Comparison of ENCODE assay signal across 11 mouse cellular contexts in genomic region chr4:129351111-129351510, GRCm38 (mm10). TPM values are rescaled to one million over a fixed set of nuclear protein-coding genes. Genes with fewer than 3 reads are reported as not detected.
DNase-seq lines count a peak whose midpoint lies in the region; ATAC-seq lines count a peak whose summit lies in the region.
"Had no signal": no experiment of that assay in that cellular context is flagged by ENCODE, and none has a peak within 500 bp of the region (broad histone marks: within the 10 kb centered on the region; RNA-seq: fewer than 3 reads in every experiment).

No protein-coding gene starts in this region.

- ATAC-seq in forebrain, embryonic 13.5 days = no peak
- no peak for ATAC-seq in forebrain, embryonic 12.5 days (ENCODE audit: low FRiP score)
- ATAC-seq in midbrain, embryonic 15.5 days (replicated peaks) = 0 out of 2 replicates have a peak, but pooled peaks have one; percentile 9
- ATAC-seq in midbrain, embryonic 14.5 days (ENCODE audit: low FRiP score, low TSS enrichment) = no peak
- no peak for ATAC-seq in monocyte, adult 5-6 weeks (replicated peaks; ENCODE audit: insufficient number of reproducible peaks, low FRiP score, low TSS enrichment, poor library complexity, severe bottlenecking)

- no peak overlapping the region for H3K4me3 ChIP-seq in forebrain, embryonic 13.5 days
- no peak overlapping the region for H3K4me3 ChIP-seq in forebrain, embryonic 12.5 days (replicated peaks)
- H3K4me3 ChIP-seq in midbrain, embryonic 15.5 days = no peak overlapping the region
- no peak overlapping the region for H3K4me3 ChIP-seq in midbrain, embryonic 14.5 days (replicated peaks; ENCODE audit: low read depth, low read length)
- H3K4me3 ChIP-seq: myocyte had no signal

- no peaks in the 10 kb centered on the region for H3K4me1 ChIP-seq in forebrain, embryonic 13.5 days
- no peaks in the 10 kb centered on the region for H3K4me1 ChIP-seq in forebrain, embryonic 12.5 days
- H3K4me1 ChIP-seq in midbrain, embryonic 15.5 days = no peaks in the 10 kb centered on the region
- H3K4me1 ChIP-seq in midbrain, embryonic 14.5 days (ENCODE audit: control insufficient read depth, insufficient read depth, low read length) = no peaks in the 10 kb centered on the region

- H3K9me3 ChIP-seq in forebrain, embryonic 13.5 days (replicated peaks) = no peaks in the 10 kb centered on the region
- no peaks in the 10 kb centered on the region for H3K9me3 ChIP-seq in forebrain, embryonic 12.5 days
- no peaks in the 10 kb centered on the region for H3K9me3 ChIP-seq in midbrain, embryonic 15.5 days
- no peaks in the 10 kb centered on the region for H3K9me3 ChIP-seq in midbrain, embryonic 14.5 days (ENCODE audit: control insufficient read depth, low read length)

- WGBS in forebrain, embryonic 13.5 days = 72% methylated on average over 6 of the region's 6 CpGs
- 76% methylated on average over 6 of the region's 6 CpGs for WGBS in forebrain, embryonic 12.5 days
- WGBS in midbrain, embryonic 15.5 days = 78% methylated on average over 6 of the region's 6 CpGs
- 71% methylated on average over 6 of the region's 6 CpGs for WGBS in midbrain, embryonic 14.5 days

- peaks cover 38% of the 10 kb centered on the region for H3K36me3 ChIP-seq in forebrain, embryonic 13.5 days (ENCODE audit: poor library complexity, severe bottlenecking)
- H3K36me3 ChIP-seq in forebrain, embryonic 12.5 days (replicated peaks) = peaks cover 20% of the 10 kb centered on the region
- H3K36me3 ChIP-seq in midbrain, embryonic 15.5 days (replicated peaks) = peaks cover 6% of the 10 kb centered on the region; the same call in 1 of the 2 replicates
- H3K36me3 ChIP-seq in midbrain, embryonic 14.5 days (ENCODE audit: control insufficient read depth, insufficient read depth, low read length) = peaks cover 35% of the 10 kb centered on the region

- H3K9ac ChIP-seq in forebrain, embryonic 13.5 days = no peak overlapping the region
- H3K9ac ChIP-seq in forebrain, embryonic 12.5 days = no peak overlapping the region
- no peak overlapping the region for H3K9ac ChIP-seq in midbrain, embryonic 15.5 days
- no peak overlapping the region for H3K9ac ChIP-seq in midbrain, embryonic 14.5 days (replicated peaks; ENCODE audit: low read length)

- no peak for DNase-seq in midbrain, embryonic 14.5 days
- peak; percentile 10 to 73 for DNase-seq in left cerebral cortex, adult 8-10 months (ENCODE audit: low spot score in 2 of 2)
- no peak for DNase-seq in embryo, embryonic 9.5 days (ENCODE audit: extremely low spot score)
- no peak for DNase-seq in adrenal gland, adult 18-20 months (ENCODE audit: low spot score in 2 of 2)

- H3K27me3 ChIP-seq in forebrain, embryonic 13.5 days = no peaks in the 10 kb centered on the region
- no peaks in the 10 kb centered on the region for H3K27me3 ChIP-seq in forebrain, embryonic 12.5 days
- no peaks in the 10 kb centered on the region for H3K27me3 ChIP-seq in midbrain, embryonic 15.5 days (replicated peaks)
- no peaks in the 10 kb centered on the region for H3K27me3 ChIP-seq in midbrain, embryonic 14.5 days (ENCODE audit: control insufficient read depth, insufficient read depth, low read length)

- peak overlapping the region; percentile 3; the same call in 1 of the 2 replicates for H3K27ac ChIP-seq in forebrain, embryonic 13.5 days
- H3K27ac ChIP-seq in forebrain, embryonic 12.5 days = no peak overlapping the region
- no peak overlapping the region for H3K27ac ChIP-seq in midbrain, embryonic 15.5 days
- H3K27ac ChIP-seq in midbrain, embryonic 14.5 days (replicated peaks; ENCODE audit: low read depth, low read length) = no peak overlapping the region
- H3K27ac ChIP-seq: kidney, postnatal 0 days had no signal

- no peak overlapping the region for H3K4me2 ChIP-seq in forebrain, embryonic 13.5 days
- no peak overlapping the region for H3K4me2 ChIP-seq in forebrain, embryonic 12.5 days
- H3K4me2 ChIP-seq in midbrain, embryonic 15.5 days = no peak overlapping the region
- H3K4me2 ChIP-seq in midbrain, embryonic 14.5 days (ENCODE audit: low read length) = no peak overlapping the region
- H3K4me2 ChIP-seq: liver, embryonic 11.5 days had no signal

RNA-seq across cellular contexts. Expression of gene Zbtb8os, which starts 15.6 kb away (rescaled TPM):
- 33.8 and 36.2 TPM in 2 replicates for polyA plus RNA-seq in forebrain, embryonic 13.5 days (2015; fragmentation: Nextera tagmentation; extraction: Ambion mirVana)
- polyA plus RNA-seq in forebrain, embryonic 12.5 days (2016; fragmentation: Nextera tagmentation; extraction: Ambion mirVana) = 35.2 and 36.2 TPM in 2 replicates
- polyA plus RNA-seq in midbrain, embryonic 15.5 days (2015; fragmentation: Nextera tagmentation; extraction: Ambion mirVana) = 19.9 and 21.1 TPM in 2 replicates
- 22.9 and 26.3 TPM in 2 replicates for polyA plus RNA-seq in midbrain, embryonic 14.5 days (2014; fragmentation: Nextera tagmentation; extraction: Ambion mirVana)
- total RNA-seq in left cerebral cortex, adult 8-10 months (2022) = 10 to 100 TPM; 28.6 to 40.7 (median 32.0) TPM
- 58.5 to 68.8 TPM (median 66.8 TPM) in 3 replicates for total RNA-seq in monocyte, adult 5-6 weeks (2017)
- 10 to 100 TPM; 49.4 to 52.4 TPM for total RNA-seq in adrenal gland, adult 18-20 months (2021)

RNA-seq across cellular contexts. Expression of gene Rbbp4, which starts 15.9 kb away (rescaled TPM):
- polyA plus RNA-seq in forebrain, embryonic 13.5 days (2015; fragmentation: Nextera tagmentation; extraction: Ambion mirVana) = 534 and 564 TPM in 2 replicates
- polyA plus RNA-seq in forebrain, embryonic 12.5 days (2016; fragmentation: Nextera tagmentation; extraction: Ambion mirVana) = 525 and 575 TPM in 2 replicates
- 260 and 271 TPM in 2 replicates for polyA plus RNA-seq in midbrain, embryonic 15.5 days (2015; fragmentation: Nextera tagmentation; extraction: Ambion mirVana)
- polyA plus RNA-seq in midbrain, embryonic 14.5 days (2014; fragmentation: Nextera tagmentation; extraction: Ambion mirVana) = 280 and 349 TPM in 2 replicates
- 100 to 1,000 TPM; 123 to 128 (median 127) TPM for total RNA-seq in left cerebral cortex, adult 8-10 months (2022)
- total RNA-seq in monocyte, adult 5-6 weeks (2017) = 82.3 to 106 TPM (median 84.6 TPM) in 3 replicates
- 100 to 1,000 TPM; 128 to 132 TPM for total RNA-seq in adrenal gland, adult 18-20 months (2021)

RNA-seq across cellular contexts. Expression of gene Zbtb8a, which starts 26.8 kb away (rescaled TPM):
- 12.9 and 13.6 TPM in 2 replicates for polyA plus RNA-seq in forebrain, embryonic 13.5 days (2015; fragmentation: Nextera tagmentation; extraction: Ambion mirVana)
- polyA plus RNA-seq in forebrain, embryonic 12.5 days (2016; fragmentation: Nextera tagmentation; extraction: Ambion mirVana) = 10.6 and 10.9 TPM in 2 replicates
- polyA plus RNA-seq in midbrain, embryonic 15.5 days (2015; fragmentation: Nextera tagmentation; extraction: Ambion mirVana) = 20.4 and 21.5 TPM in 2 replicates
- 12.4 and 13.3 TPM in 2 replicates for polyA plus RNA-seq in midbrain, embryonic 14.5 days (2014; fragmentation: Nextera tagmentation; extraction: Ambion mirVana)
- total RNA-seq in left cerebral cortex, adult 8-10 months (2022) = 1 to 10 TPM; 4.6 to 7.3 (median 5.2) TPM
- 1.7 to 7.3 TPM (median 4.5 TPM) in 3 replicates for total RNA-seq in monocyte, adult 5-6 weeks (2017)
- total RNA-seq in adrenal gland, adult 18-20 months (2021) = 1 to 10 TPM; 2.7 to 3.7 TPM

Comparison
In these comparisons a context has a peak if more than half of its experiments do, and no peak if none do; other contexts are left out.
1. DNase-seq: peak in left cerebral cortex, adult 8-10 months (2 of 2); none in midbrain, embryonic 14.5 days (single experiment), embryo, embryonic 9.5 days (single experiment) and adrenal gland, adult 18-20 months (0 of 2).